8 mouse cellular contexts compared by ENCODE assay signal in the genomic region with DNA sequence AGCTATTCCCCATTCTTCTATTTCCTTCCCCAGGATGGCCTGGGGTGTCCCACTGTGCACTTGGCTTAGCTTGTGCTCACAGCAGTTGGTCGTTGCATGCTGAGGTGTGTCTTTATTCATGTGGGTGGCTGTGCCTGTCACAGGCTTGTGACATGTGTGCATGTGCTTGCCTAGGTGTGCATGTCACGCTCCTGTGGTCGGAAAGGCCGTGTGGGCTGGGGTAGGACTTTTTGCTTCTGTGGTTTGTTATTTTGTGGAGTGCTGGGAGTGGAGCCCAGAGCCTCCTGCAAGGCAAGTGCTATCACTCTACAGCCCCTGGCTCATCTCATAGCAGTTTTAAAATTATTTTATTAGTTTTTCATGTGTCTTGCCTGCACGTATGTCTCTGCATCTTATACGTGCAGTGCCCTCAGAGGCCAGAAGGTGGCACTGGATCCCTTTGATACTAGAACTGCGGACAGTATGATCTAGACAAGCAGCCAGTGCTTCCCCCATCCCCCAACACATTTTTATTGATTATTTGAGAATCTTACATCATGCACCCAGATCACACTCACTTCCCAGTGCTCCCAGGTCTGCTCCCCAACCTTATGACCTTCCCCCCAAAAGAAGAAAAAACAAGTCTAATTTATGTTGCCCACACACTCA. TPM values are rescaled to one million over a fixed set of nuclear protein-coding genes. Genes with fewer than 3 reads are reported as not detected.
DNase-seq lines count a peak whose midpoint lies in the region; ATAC-seq lines count a peak whose summit lies in the region.

No protein-coding gene starts in this region.

- H3K4me2 ChIP-seq in midbrain, embryonic 12.5 days (replicated peaks), result no peak overlapping the region
- H3K4me2 ChIP-seq in midbrain, embryonic 16.5 days (ENCODE audit: low read length), result no peak overlapping the region

- ATAC-seq in midbrain, embryonic 12.5 days (ENCODE audit: low FRiP score, low read depth), result peak; percentile 32; the same call in 1 of the 2 replicates
- ATAC-seq in midbrain, embryonic 16.5 days, result no peak

- peaks cover 23% of the 10 kb centered on the region for H3K27me3 ChIP-seq in midbrain, embryonic 12.5 days
- H3K27me3 ChIP-seq in midbrain, embryonic 16.5 days (ENCODE audit: control insufficient read depth, insufficient read depth, low read depth, low read length), result no peaks in the 10 kb centered on the region

- H3K27ac ChIP-seq in midbrain, embryonic 12.5 days (replicated peaks), result no peak overlapping the region
- no peak overlapping the region for H3K27ac ChIP-seq in midbrain, embryonic 16.5 days (ENCODE audit: low read length)

- no peaks in the 10 kb centered on the region for H3K36me3 ChIP-seq in midbrain, embryonic 12.5 days
- H3K36me3 ChIP-seq in midbrain, embryonic 16.5 days (ENCODE audit: control insufficient read depth, insufficient read depth, low read length), result no peaks in the 10 kb centered on the region

- WGBS in midbrain, embryonic 12.5 days, result 49% methylated on average over 7 of the region's 7 CpGs
- 54% methylated on average over 7 of the region's 7 CpGs for WGBS in midbrain, embryonic 16.5 days

- no peak overlapping the region for H3K4me3 ChIP-seq in midbrain, embryonic 12.5 days
- no peak overlapping the region for H3K4me3 ChIP-seq in midbrain, embryonic 16.5 days (ENCODE audit: low read depth, low read length)

- H3K9me3 ChIP-seq in midbrain, embryonic 12.5 days, result no peaks in the 10 kb centered on the region
- no peaks in the 10 kb centered on the region for H3K9me3 ChIP-seq in midbrain, embryonic 16.5 days (replicated peaks; ENCODE audit: control insufficient read depth, low read length, poor library complexity, severe bottlenecking)

- peak; percentile 59 for DNase-seq in R1 (ENCODE audit: low read depth, low spot score)
- DNase-seq in cerebellum, postnatal 36 days, result peak; percentile 62 to 72
- DNase-seq in heart, postnatal 4 days, result peak; percentile 77
- peak; percentile 65 to 71 for DNase-seq in layer of hippocampus, postnatal 14 days (ENCODE audit: low spot score in 2 of 2)
- peak; percentile 84 for DNase-seq in naive thymus-derived CD4-positive, alpha-beta T cell, adult 2 months (ENCODE audit: low read depth)
- peak; percentile 75 for DNase-seq in thymus, postnatal 25 days

- no peak overlapping the region for H3K9ac ChIP-seq in midbrain, embryonic 12.5 days (replicated peaks)
- H3K9ac ChIP-seq in midbrain, embryonic 16.5 days (ENCODE audit: low read depth, low read length), result no peak overlapping the region

- H3K4me1 ChIP-seq in midbrain, embryonic 12.5 days, result peaks cover 16% of the 10 kb centered on the region
- H3K4me1 ChIP-seq in midbrain, embryonic 16.5 days (ENCODE audit: control insufficient read depth, insufficient read depth, low read length), result no peaks in the 10 kb centered on the region

RNA-seq across cellular contexts. Expression of a gene that starts 49.4 kb away (rescaled TPM):
- 8.5 and 8.8 TPM in 2 replicates for polyA plus RNA-seq in midbrain, embryonic 12.5 days (2016; fragmentation: Nextera tagmentation; extraction: Ambion mirVana)
- 19.5 and 22.1 TPM in 2 replicates for polyA plus RNA-seq in midbrain, embryonic 16.5 days (2015; fragmentation: Nextera tagmentation; extraction: Ambion mirVana)
- total RNA-seq in heart, postnatal 4 days (2021), result 10 to 100 TPM; 18.4 to 19.7 TPM
- 10 to 100 TPM; 11.2 to 15.2 TPM for total RNA-seq in layer of hippocampus, postnatal 14 days (2021)
